Mouse (Mus musculus): ENCODE data around the gene Myt1l.

The Myt1l gene

DNA sequence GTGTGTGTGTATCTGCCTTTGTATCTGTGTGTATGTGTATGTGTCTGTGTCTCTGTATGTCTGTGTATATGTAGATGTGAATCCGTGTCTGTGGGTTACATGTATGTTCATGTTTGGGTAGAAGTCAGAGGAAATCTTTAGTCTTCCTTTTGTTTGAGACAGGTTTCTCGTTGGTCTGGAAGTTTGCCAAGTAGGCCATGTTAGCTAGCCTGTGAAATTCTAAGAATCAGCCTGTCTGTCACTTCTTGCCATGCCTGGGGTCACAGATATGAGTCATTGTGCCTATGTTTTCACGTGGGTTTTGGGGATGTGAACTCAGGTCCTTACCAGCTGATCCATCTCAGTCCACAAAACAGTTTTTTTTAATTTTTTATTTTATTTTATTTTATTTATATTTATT, 128.9 kb downstream of the Myt1l start:
- peak; percentile 7 for DNase-seq (ENCODE audit: low read depth)

- DNase-seq (ENCODE audit: low read depth), result no peak
Observed at GRCm38 (mm10) chr12:29657870-29658269, 129.7 kb downstream of the Myt1l start.

DNA sequence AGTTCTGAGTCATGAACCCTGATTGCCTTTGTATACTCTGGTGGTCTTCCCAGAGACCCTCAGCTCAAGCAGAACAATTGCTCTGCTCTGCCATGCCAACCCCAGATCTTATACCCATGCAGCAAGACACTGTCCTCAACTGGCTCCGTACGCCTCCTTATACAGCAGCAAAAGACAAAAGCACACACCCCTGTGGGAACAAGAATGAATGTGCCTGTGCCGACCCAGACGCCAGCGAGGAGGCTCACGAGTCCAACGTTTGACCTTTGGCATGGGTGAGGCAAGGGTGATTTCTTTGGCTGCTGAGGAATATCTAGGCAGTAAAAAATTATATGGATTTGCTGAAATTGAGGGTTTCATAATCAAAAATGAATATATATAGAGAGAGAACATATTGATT, 143.8 kb downstream of the Myt1l start:
- no peak for DNase-seq (ENCODE audit: low read depth)

- peak; percentile 26 for DNase-seq (ENCODE audit: low read depth)
Observed at GRCm38 (mm10) chr12:29675594-29676362, 147.6 kb downstream of the Myt1l start.

DNA sequence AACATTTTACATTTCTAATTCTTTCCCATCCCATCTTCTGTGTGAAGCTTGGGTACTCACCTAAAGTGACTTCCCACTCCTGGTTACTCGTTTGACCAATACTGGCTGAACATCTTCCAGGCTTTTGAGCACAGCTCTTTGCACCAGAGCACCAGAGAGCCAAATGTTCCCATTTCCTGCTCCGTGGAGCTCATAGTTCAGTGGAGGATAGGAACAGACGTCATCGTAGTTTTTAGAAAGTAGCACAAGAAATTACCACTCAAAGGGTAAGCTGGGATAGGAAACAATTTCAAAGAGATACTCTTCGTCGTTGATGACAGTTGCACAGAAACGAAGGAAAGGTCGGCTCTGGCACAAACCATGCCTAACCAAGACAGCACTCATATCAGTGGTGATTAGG, 154.2 kb downstream of the Myt1l start:
- no peak for DNase-seq (ENCODE audit: low read depth)

DNA sequence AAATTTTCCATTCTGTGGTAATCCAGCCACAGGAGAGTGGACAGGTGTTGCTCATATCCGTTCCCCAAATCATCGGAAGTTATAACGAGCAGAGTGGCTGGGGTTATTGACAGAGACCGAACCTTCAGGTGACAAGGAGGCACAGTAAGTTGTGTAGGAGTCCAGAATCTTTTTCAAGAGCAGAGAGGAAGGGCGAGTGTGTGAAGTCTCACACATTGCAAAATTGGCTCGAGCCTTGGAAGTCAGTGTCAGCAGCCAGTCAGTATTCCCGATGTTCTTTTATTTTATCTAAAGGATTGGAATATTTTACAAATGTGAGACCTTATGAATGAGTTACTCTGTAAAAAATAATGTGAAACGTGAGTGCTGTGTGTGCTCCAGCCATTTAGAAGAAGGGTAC, 154.8 kb downstream of the Myt1l start:
- DNase-seq (ENCODE audit: low read depth), result no peak

- no peak for DNase-seq (ENCODE audit: low read depth)
Observed at GRCm38 (mm10) chr12:29686241-29686640, 158.1 kb downstream of the Myt1l start.

DNA sequence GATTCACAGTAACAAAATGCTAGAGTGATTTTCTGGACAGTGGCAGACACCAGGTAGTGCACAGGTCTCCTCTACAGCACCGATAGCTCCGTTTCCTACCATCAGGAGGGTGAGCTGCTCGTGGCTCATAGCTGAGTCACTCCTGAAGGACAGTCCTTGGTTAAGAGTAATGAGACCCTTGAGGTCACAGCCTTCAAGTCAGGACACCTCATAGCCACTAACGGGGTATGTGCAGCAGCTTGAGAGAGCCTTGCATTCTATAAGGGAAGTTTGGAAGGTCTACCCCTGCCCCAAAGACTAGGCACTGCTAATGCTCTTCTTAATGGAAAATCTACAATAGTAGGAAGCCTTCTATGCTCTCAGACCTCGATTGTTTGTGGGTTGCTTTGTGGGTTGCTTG, 163.4 kb downstream of the Myt1l start:
- no peak for DNase-seq (ENCODE audit: low read depth)

DNA sequence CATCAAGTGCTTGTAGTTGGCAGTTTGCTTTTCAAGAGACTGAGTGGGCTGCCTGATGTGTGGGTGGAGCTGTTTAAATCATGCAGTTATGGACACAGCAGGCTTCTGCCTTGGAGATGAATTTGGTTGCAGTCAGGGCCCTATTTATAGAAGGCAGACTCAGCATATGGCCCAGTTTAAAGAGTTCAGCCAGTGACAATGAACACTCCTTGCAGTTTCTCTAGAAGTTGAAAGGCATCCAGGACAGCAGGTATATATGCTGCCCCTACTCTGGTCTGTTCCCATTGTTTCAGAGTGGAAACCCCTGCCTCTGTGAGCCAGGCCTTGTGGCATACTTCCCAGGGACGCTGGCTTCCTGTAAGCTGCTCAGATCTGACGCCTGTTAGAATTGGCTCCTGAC, 167.0 kb downstream of the Myt1l start:
- no peak for DNase-seq (ENCODE audit: low read depth)

GRCm38 (mm10) chr12:29697526-29698500, 169.6 kb downstream of the Myt1l start:
- DNase-seq (ENCODE audit: low read depth), result no peak

DNA sequence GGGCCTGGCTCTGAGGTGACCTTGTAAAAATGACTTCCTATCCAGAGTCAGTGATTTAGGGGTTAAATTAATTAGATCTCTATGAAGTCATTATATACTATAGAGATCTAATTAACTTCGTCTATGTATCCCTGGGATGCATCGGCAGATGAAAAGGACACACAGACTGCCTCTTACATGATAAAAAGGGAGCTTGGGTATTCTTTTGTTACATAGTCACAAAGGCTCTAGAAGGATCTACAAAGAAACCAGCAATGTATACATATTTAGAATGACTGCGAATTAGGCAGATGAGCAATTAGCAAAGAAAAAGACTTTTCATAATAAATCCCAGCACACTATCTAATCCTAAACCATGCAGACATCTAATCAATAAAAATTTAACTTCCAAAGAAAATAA, 170.4 kb downstream of the Myt1l start:
- no peak for DNase-seq (ENCODE audit: low read depth)

- DNase-seq (ENCODE audit: low read depth), result no peak
Observed at GRCm38 (mm10) chr12:29698976-29699375, 170.8 kb downstream of the Myt1l start.

- no peak for DNase-seq (ENCODE audit: low read depth)
Observed at GRCm38 (mm10) chr12:29699386-29699785, 171.2 kb downstream of the Myt1l start.

DNA sequence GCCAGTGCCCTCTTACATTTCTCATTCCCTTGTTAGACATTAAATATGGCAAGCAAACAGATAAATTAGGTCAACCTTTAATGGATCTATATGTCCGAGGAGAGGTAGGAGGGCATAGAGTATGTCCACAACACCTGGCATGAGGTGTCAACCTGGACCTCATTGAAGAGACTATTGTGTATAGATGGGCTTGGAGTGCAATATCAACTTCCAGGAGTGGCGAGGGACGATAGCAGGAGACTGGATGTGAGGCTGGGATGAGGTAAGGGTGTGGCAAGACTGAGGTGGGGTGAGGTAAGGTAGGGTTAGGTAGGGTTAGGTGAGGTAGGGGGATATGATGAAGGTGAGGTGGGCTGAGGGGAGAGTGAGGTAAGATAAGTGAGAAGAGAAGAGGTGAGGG, 171.8 kb downstream of the Myt1l start:
- no peak for DNase-seq (ENCODE audit: low read depth)

GRCm38 (mm10) chr12:29701076-29701475, 172.9 kb downstream of the Myt1l start:
- DNase-seq (ENCODE audit: low read depth), result no peak

GRCm38 (mm10) chr12:29701731-29702316, 173.6 kb downstream of the Myt1l start:
- no peak for DNase-seq (ENCODE audit: low read depth)

- DNase-seq (ENCODE audit: low read depth), result no peak
Observed at GRCm38 (mm10) chr12:29702626-29703025, 174.4 kb downstream of the Myt1l start.

DNA sequence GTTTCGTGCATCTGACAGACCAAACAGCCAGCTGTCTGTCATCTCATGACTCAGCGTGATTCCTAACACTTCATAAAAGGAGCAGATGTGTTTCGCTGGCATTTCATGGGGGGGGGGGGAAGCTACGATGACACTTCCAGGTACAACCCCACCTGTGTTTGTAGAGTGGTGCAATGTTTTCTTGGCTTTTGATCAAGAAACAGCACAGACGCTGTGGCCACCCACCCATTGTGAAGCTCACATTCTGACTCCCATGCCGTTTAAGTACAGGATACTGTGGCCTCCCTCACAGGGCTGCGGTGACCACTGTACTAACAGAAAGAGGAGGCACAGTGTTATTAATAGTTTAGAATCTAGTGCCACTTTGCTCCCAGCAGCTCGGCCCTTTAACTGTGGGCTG, 175.4 kb downstream of the Myt1l start:
- DNase-seq (ENCODE audit: low read depth), result no peak

DNA sequence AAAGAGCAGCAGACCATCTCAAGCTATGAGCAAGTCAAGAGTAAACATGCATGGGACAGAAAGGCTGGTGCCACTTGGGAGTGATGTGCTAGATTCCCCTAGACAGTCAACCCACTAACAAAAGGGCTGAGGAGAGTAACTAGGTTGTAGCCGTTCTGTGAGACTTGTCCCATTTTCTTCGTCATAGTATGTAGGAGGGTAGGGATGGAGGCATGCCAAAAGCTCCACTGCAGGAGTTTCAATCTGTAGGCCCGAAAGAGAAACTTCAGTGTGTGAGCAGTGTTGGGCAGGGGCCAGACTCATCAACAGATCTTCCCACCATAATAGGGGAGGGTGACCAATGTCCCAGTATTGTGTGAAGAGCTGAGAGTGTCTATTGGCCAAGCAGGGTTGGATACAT, 178.9 kb downstream of the Myt1l start:
- DNase-seq (ENCODE audit: low read depth), result no peak

GRCm38 (mm10) chr12:29708166-29708565, 180.0 kb downstream of the Myt1l start:
- no peak for DNase-seq (ENCODE audit: low read depth)

DNA sequence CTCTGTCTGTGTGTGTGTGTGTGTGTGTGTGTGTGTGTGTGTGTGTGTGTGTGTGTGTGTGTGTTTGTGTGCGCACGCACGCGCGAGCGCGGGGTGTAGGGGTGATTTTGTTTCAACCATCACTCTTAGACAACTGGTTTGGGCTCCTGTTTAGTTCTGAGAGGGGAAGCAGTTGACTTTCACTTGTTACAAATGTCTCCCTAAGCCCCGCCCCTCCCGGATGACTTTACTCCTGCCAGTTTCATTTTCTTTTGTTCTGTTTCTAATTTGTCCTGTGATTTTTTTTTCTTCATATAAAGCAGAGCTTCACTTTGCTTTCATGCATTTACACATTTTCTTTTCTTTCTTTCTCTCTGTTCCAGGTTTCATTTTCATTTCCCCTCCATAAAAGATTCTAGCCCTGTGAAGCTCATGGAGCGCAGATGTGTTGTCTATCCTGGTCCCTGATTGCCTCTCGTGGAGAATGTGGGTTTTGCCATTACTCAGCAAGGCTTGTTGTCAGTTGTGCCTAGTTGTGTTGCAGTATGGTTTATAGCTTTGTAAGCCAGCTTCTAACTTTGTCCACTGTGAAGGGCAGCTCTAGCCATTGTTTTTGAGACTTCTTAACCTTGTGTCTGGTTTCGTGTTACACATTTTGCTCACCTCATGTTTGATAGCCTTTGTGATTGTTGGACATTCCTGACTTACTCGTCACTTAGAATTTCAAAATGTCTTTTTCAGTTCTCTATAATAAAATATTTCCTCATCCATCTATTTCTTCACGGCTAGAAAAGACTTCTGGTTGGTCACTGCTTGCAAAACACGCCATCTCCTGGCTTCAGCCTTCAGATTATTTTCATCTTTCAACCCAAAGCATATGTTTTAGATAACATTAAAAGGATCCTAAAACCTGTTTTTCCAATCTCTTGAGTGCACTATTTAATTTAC, 184.9 kb downstream of the Myt1l start:
- DNase-seq (ENCODE audit: low read depth), result no peak

Measured in 416B (cell line).